Mouse (Mus musculus): ENCODE measurements at regions not wholly inside any gene's neighbourhood (a gene's known extent, or its start where the extent isn't known, plus 50 kb on each side); places are given as distances from the start of the nearest gene placed in this dataset.
A peak's percentile ranks its signal among the peaks of the same experiment; 100 is the strongest.

GRCm38 (mm10) chr2:117018917-117019538 is 102.1 kb upstream of the Spred1 start:
- Histone ChIP-seq H3K9me3 (replicated peaks; ENCODE audit: low read length) (no peaks in the 10 kb centered on the region), H3K27me3 (ENCODE audit: insufficient read depth, low read length) (no peaks in the 10 kb centered on the region), H3K4me2 (ENCODE audit: low read length) (no peak overlapping the region), H3K4me3 (replicated peaks; ENCODE audit: low read depth, low read length) (no peak overlapping the region), H3K27ac (peak overlapping the region; percentile 31), H3K9ac (ENCODE audit: low read depth, low read length) (no peak overlapping the region), H3K4me1 (replicated peaks; ENCODE audit: insufficient read depth, low read length) (0 out of 2 replicates have a peak, but pooled peaks cover 6% of the 10 kb centered on the region), H3K36me3 (ENCODE audit: insufficient read depth, low read length) (no peaks in the 10 kb centered on the region)
- no peak for TF ChIP-seq CTCF (IDR thresholded peaks at IDR 0.05; ENCODE audit: low read depth)
- DNase-seq (ENCODE audit: low spot score), result peak; percentile 87
- WGBS, result 26% methylated on average over 6 of the region's 6 CpGs
- no peak for ATAC-seq (replicated peaks; ENCODE audit: low FRiP score, low read depth)

DNA sequence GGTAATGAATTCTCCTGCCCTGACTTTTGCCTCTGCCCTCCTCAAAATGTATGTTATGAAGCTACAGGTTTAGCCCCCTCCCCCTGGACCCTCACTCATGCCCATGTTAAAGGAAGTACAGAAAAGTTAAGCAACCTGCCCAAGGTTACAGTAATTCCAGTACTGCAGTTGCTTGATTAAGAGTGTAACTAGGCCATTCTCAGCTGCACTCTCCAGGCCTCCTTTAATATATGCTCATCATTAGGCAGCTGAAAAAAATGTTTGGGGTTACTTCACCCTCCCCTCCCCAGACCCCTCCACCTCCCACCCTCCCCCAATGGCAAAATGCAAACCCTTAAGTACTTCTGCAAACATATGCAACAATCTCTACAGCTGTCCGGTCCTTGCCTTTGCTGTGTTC is 101.6 kb upstream of the Spred1 start:
- H3K36me3 ChIP-seq (ENCODE audit: insufficient read depth, low read length), result no peaks in the 10 kb centered on the region
- no peak overlapping the region for H3K27ac ChIP-seq
- TF ChIP-seq CTCF (IDR thresholded peaks at IDR 0.05; ENCODE audit: low read depth), result no peak
- ATAC-seq (replicated peaks; ENCODE audit: low FRiP score, low read depth), result no peak
- H3K4me3 ChIP-seq (replicated peaks; ENCODE audit: low read depth, low read length), result no peak overlapping the region
- H3K9me3 ChIP-seq (replicated peaks; ENCODE audit: low read length), result no peaks in the 10 kb centered on the region
- H3K4me1 ChIP-seq (replicated peaks; ENCODE audit: insufficient read depth, low read length), result 0 out of 2 replicates have a peak, but pooled peaks cover 6% of the 10 kb centered on the region
- no CpG with 5 or more reads among the region's 1 CpGs for WGBS
- no peak overlapping the region for H3K4me2 ChIP-seq (ENCODE audit: low read length)
- no peak for DNase-seq (ENCODE audit: low spot score)
- no peak overlapping the region for H3K9ac ChIP-seq (ENCODE audit: low read depth, low read length)
- H3K27me3 ChIP-seq (ENCODE audit: insufficient read depth, low read length), result no peaks in the 10 kb centered on the region

- H3K4me2 ChIP-seq (ENCODE audit: low read length), result no peak overlapping the region
- no peaks in the 10 kb centered on the region for H3K27me3 ChIP-seq (ENCODE audit: insufficient read depth, low read length)
- 25% methylated on average over 5 of the region's 6 CpGs for WGBS
- no peak overlapping the region for H3K4me3 ChIP-seq (replicated peaks; ENCODE audit: low read depth, low read length)
- H3K4me1 ChIP-seq (replicated peaks; ENCODE audit: insufficient read depth, low read length), result 0 out of 2 replicates have a peak, but pooled peaks cover 6% of the 10 kb centered on the region
- H3K9me3 ChIP-seq (replicated peaks; ENCODE audit: low read length), result no peaks in the 10 kb centered on the region
- peak; percentile 51 for DNase-seq (ENCODE audit: low spot score)
- no peak overlapping the region for H3K27ac ChIP-seq
- no peak overlapping the region for H3K9ac ChIP-seq (ENCODE audit: low read depth, low read length)
- no peaks in the 10 kb centered on the region for H3K36me3 ChIP-seq (ENCODE audit: insufficient read depth, low read length)
- ATAC-seq (replicated peaks; ENCODE audit: low FRiP score, low read depth), result no peak
- no peak for TF ChIP-seq CTCF (IDR thresholded peaks at IDR 0.05; ENCODE audit: low read depth)
Observed at GRCm38 (mm10) chr2:117021787-117022186, 99.4 kb upstream of the Spred1 start.

- H3K27ac ChIP-seq, result no peak overlapping the region
- DNase-seq (ENCODE audit: low spot score) (no peak), ATAC-seq (replicated peaks; ENCODE audit: low FRiP score, low read depth) (no peak)
- no peak overlapping the region for H3K9ac ChIP-seq (ENCODE audit: low read depth, low read length)
- no peaks in the 10 kb centered on the region for H3K27me3 ChIP-seq (ENCODE audit: insufficient read depth, low read length)
- 0 out of 2 replicates have a peak, but pooled peaks cover 6% of the 10 kb centered on the region for H3K4me1 ChIP-seq (replicated peaks; ENCODE audit: insufficient read depth, low read length)
- WGBS, result 100% methylated on average over 1 of the region's 1 CpGs
- no peaks in the 10 kb centered on the region for H3K9me3 ChIP-seq (replicated peaks; ENCODE audit: low read length)
- H3K4me3 ChIP-seq (replicated peaks; ENCODE audit: low read depth, low read length), result no peak overlapping the region
- H3K36me3 ChIP-seq (ENCODE audit: insufficient read depth, low read length), result no peaks in the 10 kb centered on the region
- TF ChIP-seq CTCF (IDR thresholded peaks at IDR 0.05; ENCODE audit: low read depth), result no peak
- H3K4me2 ChIP-seq (ENCODE audit: low read length), result no peak overlapping the region
Observed at GRCm38 (mm10) chr2:117023436-117023835, 97.7 kb upstream of the Spred1 start.

DNA sequence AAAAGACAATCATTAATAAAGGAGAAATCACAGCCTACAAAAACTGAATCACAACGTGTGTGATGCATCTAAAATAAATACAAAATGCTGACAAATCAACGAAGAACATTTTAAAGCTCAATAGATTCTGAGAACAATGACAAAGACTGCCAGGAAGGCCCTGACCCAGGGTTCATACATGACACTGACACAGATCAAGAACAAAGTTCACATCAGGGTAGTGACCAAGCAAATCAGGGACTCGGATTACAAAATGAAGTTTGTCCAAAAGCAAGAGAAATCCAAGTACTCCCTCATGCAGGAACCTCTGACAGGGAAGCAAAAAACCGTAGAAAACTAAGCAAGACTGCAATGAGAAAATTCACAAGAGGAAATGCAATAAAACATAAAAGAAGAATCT is 94.1 kb upstream of the Spred1 start:
- no peaks in the 10 kb centered on the region for H3K9me3 ChIP-seq (replicated peaks; ENCODE audit: low read length)
- no peak for DNase-seq (ENCODE audit: low spot score)
- 35% methylated on average over 4 of the region's 4 CpGs for WGBS
- no peaks in the 10 kb centered on the region for H3K36me3 ChIP-seq (ENCODE audit: insufficient read depth, low read length)
- no peak for TF ChIP-seq CTCF (IDR thresholded peaks at IDR 0.05; ENCODE audit: low read depth)
- H3K4me2 ChIP-seq (ENCODE audit: low read length), result no peak overlapping the region
- ATAC-seq (replicated peaks; ENCODE audit: low FRiP score, low read depth), result no peak
- no peaks in the 10 kb centered on the region for H3K4me1 ChIP-seq (replicated peaks; ENCODE audit: insufficient read depth, low read length)
- H3K27me3 ChIP-seq (ENCODE audit: insufficient read depth, low read length), result no peaks in the 10 kb centered on the region
- no peak overlapping the region for H3K9ac ChIP-seq (ENCODE audit: low read depth, low read length)
- no peak overlapping the region for H3K27ac ChIP-seq
- H3K4me3 ChIP-seq (replicated peaks; ENCODE audit: low read depth, low read length), result no peak overlapping the region

DNA sequence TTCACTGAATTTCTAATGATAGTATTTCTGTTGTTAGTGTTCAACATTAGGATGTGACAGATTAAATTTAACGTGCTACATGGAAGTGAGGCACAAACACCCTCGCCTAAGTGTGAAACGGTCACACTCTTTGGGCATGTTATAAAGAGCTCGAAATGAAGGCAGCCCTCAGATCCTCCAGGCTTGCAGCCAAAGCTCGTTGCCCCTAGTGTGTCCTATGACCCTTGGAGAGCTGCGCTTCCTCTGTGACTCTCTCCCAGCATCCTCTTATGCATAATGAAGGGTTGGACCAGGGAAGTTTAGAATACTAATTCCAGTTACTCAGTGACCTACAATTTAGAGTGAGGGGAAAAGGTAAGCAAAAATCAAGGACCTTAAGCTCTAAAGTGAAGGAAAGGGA is 92.4 kb upstream of the Spred1 start:
- H3K4me1 ChIP-seq (replicated peaks; ENCODE audit: insufficient read depth, low read length), result no peaks in the 10 kb centered on the region
- H3K27me3 ChIP-seq (ENCODE audit: insufficient read depth, low read length), result no peaks in the 10 kb centered on the region
- DNase-seq (ENCODE audit: low spot score), result no peak
- no peak overlapping the region for H3K4me3 ChIP-seq (replicated peaks; ENCODE audit: low read depth, low read length)
- no peak overlapping the region for H3K4me2 ChIP-seq (ENCODE audit: low read length)
- no peaks in the 10 kb centered on the region for H3K36me3 ChIP-seq (ENCODE audit: insufficient read depth, low read length)
- no peak overlapping the region for H3K27ac ChIP-seq
- H3K9ac ChIP-seq (ENCODE audit: low read depth, low read length), result no peak overlapping the region
- 26% methylated on average over 6 of the region's 6 CpGs for WGBS
- no peaks in the 10 kb centered on the region for H3K9me3 ChIP-seq (replicated peaks; ENCODE audit: low read length)
- no peak for ATAC-seq (replicated peaks; ENCODE audit: low FRiP score, low read depth)
- TF ChIP-seq CTCF (IDR thresholded peaks at IDR 0.05; ENCODE audit: low read depth), result no peak
